Mouse (Mus musculus) activated CD4-positive, CD25-positive, alpha-beta regulatory T cell, adult 4 months (primary cell): Measurements from ENCODE around the gene Gm20852. TPM values are rescaled to one million over a fixed set of nuclear protein-coding genes. Genes with fewer than 3 reads are reported as not detected.
"Not testable (repeated sequence)": the region's sequence is repeated elsewhere in the genome, so short reads cannot be mapped to it uniquely, and the experiment has no call there.

Source experiments
- ATAC-seq: one replicate; pipeline ENCODE4 v1.8.0; 2017
- polyA plus RNA-seq, 2 experiments: library from polyadenylated mRNA; unstranded; fragments of 100-300 nt; shearing (Covaris generic); gene quantifications; one replicate each; pipeline ENCODE4 v1.2.1; 2017

Gm20852 gene
- not detected for polyA plus RNA-seq

DNA sequence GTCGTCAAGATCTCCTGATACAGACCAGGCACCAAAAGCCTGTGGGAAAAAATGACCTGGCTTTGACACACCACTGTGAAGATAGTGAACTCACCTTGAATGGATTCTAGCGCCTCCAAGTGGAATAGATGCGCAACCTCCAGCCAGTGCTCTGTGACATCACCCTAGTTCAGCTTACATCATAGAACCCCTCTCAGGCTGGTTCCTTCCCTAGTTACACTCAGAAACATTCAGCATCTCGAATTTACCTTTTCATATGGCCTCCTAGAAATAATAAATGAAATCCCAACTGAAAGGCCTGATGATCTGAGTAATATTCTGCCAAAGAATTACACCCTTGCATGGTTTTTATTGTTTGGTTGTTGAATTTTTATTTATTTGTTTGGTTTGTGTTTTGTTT, at the start of gene Gm20852:
TSS of gene Gm20852 (minus strand) at position 101 of the 400 bp plus-strand sequence.
- ATAC-seq: not testable (repeated sequence)
